Comparison of ENCODE assay signal across 8 mouse cellular contexts in the genomic region with DNA sequence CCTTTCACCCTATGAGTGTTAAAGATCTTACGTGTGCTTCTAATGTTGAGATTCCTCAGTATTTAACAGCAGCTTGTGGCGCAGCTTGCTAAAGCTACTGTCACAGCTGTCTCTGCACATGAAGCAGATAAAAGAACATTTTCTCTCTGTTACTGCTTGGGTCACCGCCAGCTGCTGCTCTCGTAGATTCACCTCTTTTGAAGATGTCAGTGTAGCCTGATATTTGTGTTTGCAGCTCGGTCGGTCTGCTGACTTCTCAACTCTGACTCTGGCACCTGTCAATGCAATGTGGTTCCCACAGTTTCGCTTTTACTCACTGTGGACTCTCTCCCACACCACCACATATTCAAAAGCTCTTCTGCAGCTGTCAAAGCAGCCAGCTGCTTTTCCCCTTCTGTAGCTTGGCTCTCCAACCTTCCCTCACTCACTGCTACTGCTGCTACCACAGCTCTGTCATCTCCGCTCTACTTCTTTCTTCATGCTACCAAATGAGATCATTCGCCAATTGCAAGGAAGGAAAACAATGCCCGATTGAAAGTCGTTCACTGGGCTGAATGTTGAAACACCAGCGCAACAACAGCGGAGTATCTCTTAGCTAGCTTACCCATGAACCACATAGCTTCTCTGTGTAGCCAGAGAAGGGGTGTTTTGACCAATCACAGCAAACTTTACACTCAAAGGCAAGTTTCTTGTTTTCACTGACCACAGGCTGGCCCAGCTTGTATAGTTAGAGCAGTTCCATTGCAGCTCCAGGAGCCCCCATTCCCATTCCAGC. TPM values are rescaled to one million over a fixed set of nuclear protein-coding genes. Genes with fewer than 3 reads are reported as not detected.
DNase-seq lines count a peak whose midpoint lies in the region; ATAC-seq and TF ChIP-seq lines count a peak whose summit lies in the region.

No protein-coding gene starts in this region.

- H3K4me3 ChIP-seq in embryonic facial prominence, embryonic 12.5 days = no peak overlapping the region
- no peak overlapping the region for H3K4me3 ChIP-seq in embryonic facial prominence, embryonic 10.5 days
- H3K4me3 ChIP-seq in midbrain, postnatal 0 days (ENCODE audit: low read depth, low read length) = no peak overlapping the region

- H3K9ac ChIP-seq in embryonic facial prominence, embryonic 12.5 days = no peak overlapping the region
- H3K9ac ChIP-seq in midbrain, postnatal 0 days (replicated peaks; ENCODE audit: low read length, poor library complexity, severe bottlenecking) = no peak overlapping the region

- H3K27me3 ChIP-seq in embryonic facial prominence, embryonic 12.5 days = no peaks in the 10 kb centered on the region
- H3K27me3 ChIP-seq in embryonic facial prominence, embryonic 10.5 days (replicated peaks; ENCODE audit: low read depth, poor library complexity, severe bottlenecking) = no peaks in the 10 kb centered on the region
- no peaks in the 10 kb centered on the region for H3K27me3 ChIP-seq in midbrain, postnatal 0 days (ENCODE audit: insufficient read depth, low read length)

- no peak for TF ChIP-seq CTCF in midbrain, postnatal 0 days (IDR thresholded peaks at IDR 0.05)

- H3K27ac ChIP-seq in embryonic facial prominence, embryonic 12.5 days = no peak overlapping the region
- H3K27ac ChIP-seq in embryonic facial prominence, embryonic 10.5 days (replicated peaks) = no peak overlapping the region
- no peak overlapping the region for H3K27ac ChIP-seq in midbrain, postnatal 0 days (ENCODE audit: low read depth, low read length)

- DNase-seq in embryonic facial prominence, embryonic 10.5 days (ENCODE audit: low spot score) = no peak
- DNase-seq in B cell, adult 2 months = peak; percentile 7 to 8
- peak; percentile 21 to 36 for DNase-seq in frontal cortex, postnatal 36 days (ENCODE audit: low spot score in 2 of 2)
- peak; percentile 4 for DNase-seq in left cerebral cortex, adult 18-20 months (ENCODE audit: low spot score in 2 of 2)
- DNase-seq in midbrain, postnatal 0 days (ENCODE audit: low spot score) = peak; percentile 37
- peak; percentile 66 for DNase-seq in thymus, postnatal 4 days

- H3K4me2 ChIP-seq in embryonic facial prominence, embryonic 12.5 days (replicated peaks) = no peak overlapping the region
- peak overlapping the region; percentile 33 for H3K4me2 ChIP-seq in midbrain, postnatal 0 days (ENCODE audit: low read depth, low read length, poor library complexity, severe bottlenecking)

- no peaks in the 10 kb centered on the region for H3K36me3 ChIP-seq in embryonic facial prominence, embryonic 12.5 days
- H3K36me3 ChIP-seq in embryonic facial prominence, embryonic 10.5 days (replicated peaks) = no peaks in the 10 kb centered on the region
- H3K36me3 ChIP-seq in midbrain, postnatal 0 days (ENCODE audit: insufficient read depth, low read length) = no peaks in the 10 kb centered on the region

- no peaks in the 10 kb centered on the region for H3K4me1 ChIP-seq in embryonic facial prominence, embryonic 12.5 days
- H3K4me1 ChIP-seq in embryonic facial prominence, embryonic 10.5 days = no peaks in the 10 kb centered on the region
- no peaks in the 10 kb centered on the region for H3K4me1 ChIP-seq in midbrain, postnatal 0 days (ENCODE audit: insufficient read depth, low read length)

- 56% methylated on average over 13 of the region's 13 CpGs for WGBS in embryonic facial prominence, embryonic 12.5 days
- 65% methylated on average over 13 of the region's 13 CpGs for WGBS in embryonic facial prominence, embryonic 10.5 days
- WGBS in midbrain, postnatal 0 days = 48% methylated on average over 13 of the region's 13 CpGs

- peak; percentile 56; the same call in 1 of the 2 replicates for ATAC-seq in embryonic facial prominence, embryonic 12.5 days (ENCODE audit: insufficient number of reproducible peaks, insufficient read depth, low FRiP score, low TSS enrichment)
- no peak for ATAC-seq in midbrain, postnatal 0 days (ENCODE audit: low FRiP score)
- ATAC-seq in erythroblast, adult 5-6 weeks (replicated peaks; ENCODE audit: low FRiP score, poor library complexity, severe bottlenecking) = no peak

- H3K9me3 ChIP-seq in embryonic facial prominence, embryonic 12.5 days = no peaks in the 10 kb centered on the region
- H3K9me3 ChIP-seq in embryonic facial prominence, embryonic 10.5 days = no peaks in the 10 kb centered on the region
- no peaks in the 10 kb centered on the region for H3K9me3 ChIP-seq in midbrain, postnatal 0 days (ENCODE audit: low read length)

RNA-seq across cellular contexts. Expression of gene Fam174a, which starts 45.3 kb away (rescaled TPM):
- polyA plus RNA-seq in embryonic facial prominence, embryonic 12.5 days (2016; fragmentation: Nextera tagmentation; extraction: Ambion mirVana) = 22.4 and 25.7 TPM in 2 replicates
- polyA plus RNA-seq in embryonic facial prominence, embryonic 10.5 days (2016; fragmentation: Nextera tagmentation; extraction: Ambion mirVana) = 13.8 and 16.5 TPM in 2 replicates
- 10 to 100 TPM; 41.4 to 41.7 TPM for total RNA-seq in left cerebral cortex, adult 18-20 months (2021)
- 17.9 and 23.0 TPM in 2 replicates for total RNA-seq in midbrain, postnatal 0 days (2014; rRNA removed)
- polyA plus RNA-seq in midbrain, postnatal 0 days (2015; fragmentation: Nextera tagmentation; extraction: Ambion mirVana) = 23.6 and 26.2 TPM in 2 replicates
- total RNA-seq in erythroblast, adult 5-6 weeks (2015; ENCODE audit: low replicate concordance) = 4.8 and 11.0 TPM in 2 replicates
- 2.2 and 6.3 TPM in 2 replicates for total RNA-seq in erythroblast, adult 5-6 weeks (2017; ENCODE audit: low replicate concordance)
